Mouse (Mus musculus): ENCODE results near the gene Myadml2. TPM values are rescaled to one million over a fixed set of nuclear protein-coding genes. Genes with fewer than 3 reads are reported as not detected.

The Myadml2 gene
- total and polyA plus RNA-seq, 3 experiments = not detected

Other genes starting within 250 kb of the Myadml2 start
Only the 30 nearest of the 32 such genes appear.
- gene Pde6g, start 194.7 kb downstream of the Myadml2 start, total RNA-seq (2012; rRNA removed) = 0.35 and 0.46 TPM in 2 replicates
- gene Pde6g, start 194.7 kb downstream of the Myadml2 start, polyA plus RNA-seq (2012; ENCODE audit: insufficient read depth in 1 of 2, insufficient read length in 2 of 2, low read depth in 1 of 2, low replicate concordance in 2 of 2, missing spikeins in 1 of 2) = under 1 TPM in 1 of 2 experiments, not detected in 1; 0.84 TPM
- 15.9 and 17.6 TPM in 2 replicates for gene Oxld1, start 190.1 kb downstream of the Myadml2 start, total RNA-seq (2012; rRNA removed)
- gene Oxld1, start 190.1 kb downstream of the Myadml2 start, polyA plus RNA-seq (2012; ENCODE audit: insufficient read depth in 1 of 2, insufficient read length in 2 of 2, low read depth in 1 of 2, low replicate concordance in 2 of 2, missing spikeins in 1 of 2) = 10 to 100 TPM in 1 of 2 experiments, not detected in 1; 17.5 TPM
- gene Ccdc137, start 190.0 kb downstream of the Myadml2 start, total RNA-seq (2012; rRNA removed) = 66.1 and 104 TPM in 2 replicates
- 100 to 1,000 TPM in 1 of 2 experiments, not detected in 1; 116 TPM for gene Ccdc137, start 190.0 kb downstream of the Myadml2 start, polyA plus RNA-seq (2012; ENCODE audit: insufficient read depth in 1 of 2, insufficient read length in 2 of 2, low read depth in 1 of 2, low replicate concordance in 2 of 2, missing spikeins in 1 of 2)
- gene Arl16, start 180.6 kb downstream of the Myadml2 start, total RNA-seq (2012; rRNA removed) = 19.8 and 20.8 TPM in 2 replicates
- gene Arl16, start 180.6 kb downstream of the Myadml2 start, polyA plus RNA-seq (2012; ENCODE audit: insufficient read depth in 1 of 2, insufficient read length in 2 of 2, low read depth in 1 of 2, low replicate concordance in 2 of 2, missing spikeins in 1 of 2) = 10 to 100 TPM in 1 of 2 experiments, not detected in 1; 20.0 TPM
- gene Mrpl12, start 163.5 kb downstream of the Myadml2 start, total RNA-seq (2012; rRNA removed) = 401 and 457 TPM in 2 replicates
- gene Mrpl12, start 163.5 kb downstream of the Myadml2 start, polyA plus RNA-seq (2012; ENCODE audit: insufficient read depth in 1 of 2, insufficient read length in 2 of 2, low read depth in 1 of 2, low replicate concordance in 2 of 2, missing spikeins in 1 of 2) = 100 to 1,000 TPM; 374 to 461 TPM
- 40.4 and 52.0 TPM in 2 replicates for gene Slc25a10, start 156.3 kb downstream of the Myadml2 start, total RNA-seq (2012; rRNA removed)
- gene Slc25a10, start 156.3 kb downstream of the Myadml2 start, polyA plus RNA-seq (2012; ENCODE audit: insufficient read depth in 1 of 2, insufficient read length in 2 of 2, low read depth in 1 of 2, low replicate concordance in 2 of 2, missing spikeins in 1 of 2) = 10 to 100 TPM in 1 of 2 experiments, not detected in 1; 53.6 TPM
- gene Gcgr, start 117.5 kb downstream of the Myadml2 start, total RNA-seq (2012; rRNA removed) = not detected in 2 replicates
- gene Gcgr, start 117.5 kb downstream of the Myadml2 start, polyA plus RNA-seq (2012; ENCODE audit: insufficient read depth in 1 of 2, insufficient read length in 2 of 2, low read depth in 1 of 2, low replicate concordance in 2 of 2, missing spikeins in 1 of 2) = not detected
- gene Mcrip1, start 98.4 kb downstream of the Myadml2 start, total RNA-seq (2012; rRNA removed) = 27.2 and 36.6 TPM in 2 replicates
- gene Mcrip1, start 98.4 kb downstream of the Myadml2 start, polyA plus RNA-seq (2012; ENCODE audit: insufficient read depth in 1 of 2, insufficient read length in 2 of 2, low read depth in 1 of 2, low replicate concordance in 2 of 2, missing spikeins in 1 of 2) = 10 to 100 TPM in 1 of 2 experiments, not detected in 1; 83.5 TPM
- gene Ppp1r27, start 97.0 kb downstream of the Myadml2 start, total RNA-seq (2012; rRNA removed) = not detected in 2 replicates
- not detected for gene Ppp1r27, start 97.0 kb downstream of the Myadml2 start, polyA plus RNA-seq (2012; ENCODE audit: insufficient read depth in 1 of 2, insufficient read length in 2 of 2, low read depth in 1 of 2, low replicate concordance in 2 of 2, missing spikeins in 1 of 2)
- gene P4hb, start 74.9 kb downstream of the Myadml2 start, total RNA-seq (2012; rRNA removed) = 625 and 639 TPM in 2 replicates
- 1,000 to 10,000 TPM in 1 of 2 experiments, 100 to 1,000 TPM in 1; 563 to 1,152 TPM for gene P4hb, start 74.9 kb downstream of the Myadml2 start, polyA plus RNA-seq (2012; ENCODE audit: insufficient read depth in 1 of 2, insufficient read length in 2 of 2, low read depth in 1 of 2, low replicate concordance in 2 of 2, missing spikeins in 1 of 2)
- 364 and 367 TPM in 2 replicates for gene Arhgdia, start 66.5 kb downstream of the Myadml2 start, total RNA-seq (2012; rRNA removed)
- 100 to 1,000 TPM; 601 to 821 TPM for gene Arhgdia, start 66.5 kb downstream of the Myadml2 start, polyA plus RNA-seq (2012; ENCODE audit: insufficient read depth in 1 of 2, insufficient read length in 2 of 2, low read depth in 1 of 2, low replicate concordance in 2 of 2, missing spikeins in 1 of 2)
- 1,072 and 1,078 TPM in 2 replicates for gene Alyref, start 49.8 kb downstream of the Myadml2 start, total RNA-seq (2012; rRNA removed)
- 100 to 1,000 TPM in 1 of 2 experiments, not detected in 1; 600 TPM for gene Alyref, start 49.8 kb downstream of the Myadml2 start, polyA plus RNA-seq (2012; ENCODE audit: insufficient read depth in 1 of 2, insufficient read length in 2 of 2, low read depth in 1 of 2, low replicate concordance in 2 of 2, missing spikeins in 1 of 2)
- 97.3 and 130 TPM in 2 replicates for gene Anapc11, start 49.7 kb downstream of the Myadml2 start, total RNA-seq (2012; rRNA removed)
- gene Anapc11, start 49.7 kb downstream of the Myadml2 start, polyA plus RNA-seq (2012; ENCODE audit: insufficient read depth in 1 of 2, insufficient read length in 2 of 2, low read depth in 1 of 2, low replicate concordance in 2 of 2, missing spikeins in 1 of 2) = 100 to 1,000 TPM in 1 of 2 experiments, not detected in 1; 120 TPM
- gene Npb, start 39.7 kb downstream of the Myadml2 start, total RNA-seq (2012; rRNA removed) = 0.27 and 0.62 TPM in 2 replicates
- 1 to 10 TPM in 1 of 2 experiments, not detected in 1; 1.7 TPM for gene Npb, start 39.7 kb downstream of the Myadml2 start, polyA plus RNA-seq (2012; ENCODE audit: insufficient read depth in 1 of 2, insufficient read length in 2 of 2, low read depth in 1 of 2, low replicate concordance in 2 of 2, missing spikeins in 1 of 2)
- gene Pcyt2, start 30.2 kb downstream of the Myadml2 start, total RNA-seq (2012; rRNA removed) = 71.8 and 86.7 TPM in 2 replicates
- gene Pcyt2, start 30.2 kb downstream of the Myadml2 start, polyA plus RNA-seq (2012; ENCODE audit: insufficient read depth in 1 of 2, insufficient read length in 2 of 2, low read depth in 1 of 2, low replicate concordance in 2 of 2, missing spikeins in 1 of 2) = 10 to 100 TPM in 1 of 2 experiments, not detected in 1; 87.3 TPM
- gene Sirt7, start 22.9 kb downstream of the Myadml2 start, total RNA-seq (2012; rRNA removed) = 61.6 and 78.2 TPM in 2 replicates
- 10 to 100 TPM in 1 of 2 experiments, not detected in 1; 72.3 TPM for gene Sirt7, start 22.9 kb downstream of the Myadml2 start, polyA plus RNA-seq (2012; ENCODE audit: insufficient read depth in 1 of 2, insufficient read length in 2 of 2, low read depth in 1 of 2, low replicate concordance in 2 of 2, missing spikeins in 1 of 2)
- 26.5 and 29.7 TPM in 2 replicates for gene Mafg, start 14.6 kb downstream of the Myadml2 start, total RNA-seq (2012; rRNA removed)
- gene Mafg, start 14.6 kb downstream of the Myadml2 start, polyA plus RNA-seq (2012; ENCODE audit: insufficient read depth in 1 of 2, insufficient read length in 2 of 2, low read depth in 1 of 2, low replicate concordance in 2 of 2, missing spikeins in 1 of 2) = 100 to 1,000 TPM in 1 of 2 experiments, 10 to 100 TPM in 1; 54.0 to 113 TPM
- gene Pycr1, start 4.4 kb downstream of the Myadml2 start, total RNA-seq (2012; rRNA removed) = 2.6 and 7.1 TPM in 2 replicates
- gene Pycr1, start 4.4 kb downstream of the Myadml2 start, polyA plus RNA-seq (2012; ENCODE audit: insufficient read depth in 1 of 2, insufficient read length in 2 of 2, low read depth in 1 of 2, low replicate concordance in 2 of 2, missing spikeins in 1 of 2) = 10 to 100 TPM in 1 of 2 experiments, not detected in 1; 15.3 TPM
- gene Notum, start 13.0 kb upstream of the Myadml2 start, total RNA-seq (2012; rRNA removed) = not detected in 2 replicates
- not detected for gene Notum, start 13.0 kb upstream of the Myadml2 start, polyA plus RNA-seq (2012; ENCODE audit: insufficient read depth in 1 of 2, insufficient read length in 2 of 2, low read depth in 1 of 2, low replicate concordance in 2 of 2, missing spikeins in 1 of 2)
- gene Aspscr1, start 24.8 kb upstream of the Myadml2 start, total RNA-seq (2012; rRNA removed) = 31.9 and 36.2 TPM in 2 replicates
- 10 to 100 TPM in 1 of 2 experiments, not detected in 1; 72.5 TPM for gene Aspscr1, start 24.8 kb upstream of the Myadml2 start, polyA plus RNA-seq (2012; ENCODE audit: insufficient read depth in 1 of 2, insufficient read length in 2 of 2, low read depth in 1 of 2, low replicate concordance in 2 of 2, missing spikeins in 1 of 2)
- gene Cenpx, start 65.6 kb upstream of the Myadml2 start, total RNA-seq (2012; rRNA removed) = 140 and 141 TPM in 2 replicates
- gene Cenpx, start 65.6 kb upstream of the Myadml2 start, polyA plus RNA-seq (2012; ENCODE audit: insufficient read depth in 1 of 2, insufficient read length in 2 of 2, low read depth in 1 of 2, low replicate concordance in 2 of 2, missing spikeins in 1 of 2) = 100 to 1,000 TPM in 1 of 2 experiments, not detected in 1; 206 TPM
- 26.5 and 45.1 TPM in 2 replicates for gene Lrrc45, start 65.8 kb upstream of the Myadml2 start, total RNA-seq (2012; rRNA removed)
- gene Lrrc45, start 65.8 kb upstream of the Myadml2 start, polyA plus RNA-seq (2012; ENCODE audit: insufficient read depth in 1 of 2, insufficient read length in 2 of 2, low read depth in 1 of 2, low replicate concordance in 2 of 2, missing spikeins in 1 of 2) = 10 to 100 TPM in 1 of 2 experiments, not detected in 1; 31.0 TPM
- 7.8 and 12.0 TPM in 2 replicates for gene Rac3, start 73.3 kb upstream of the Myadml2 start, total RNA-seq (2012; rRNA removed)
- gene Rac3, start 73.3 kb upstream of the Myadml2 start, polyA plus RNA-seq (2012; ENCODE audit: insufficient read depth in 1 of 2, insufficient read length in 2 of 2, low read depth in 1 of 2, low replicate concordance in 2 of 2, missing spikeins in 1 of 2) = 10 to 100 TPM in 1 of 2 experiments, not detected in 1; 13.1 TPM
- gene Dcxr, start 79.1 kb upstream of the Myadml2 start, total RNA-seq (2012; rRNA removed) = 12.0 and 14.1 TPM in 2 replicates
- gene Dcxr, start 79.1 kb upstream of the Myadml2 start, polyA plus RNA-seq (2012; ENCODE audit: insufficient read depth in 1 of 2, insufficient read length in 2 of 2, low read depth in 1 of 2, low replicate concordance in 2 of 2, missing spikeins in 1 of 2) = 10 to 100 TPM in 1 of 2 experiments, not detected in 1; 12.2 TPM
- gene Cbr2, start 84.0 kb upstream of the Myadml2 start, total RNA-seq (2012; rRNA removed) = not detected in 2 replicates
- not detected for gene Cbr2, start 84.0 kb upstream of the Myadml2 start, polyA plus RNA-seq (2012; ENCODE audit: insufficient read depth in 1 of 2, insufficient read length in 2 of 2, low read depth in 1 of 2, low replicate concordance in 2 of 2, missing spikeins in 1 of 2)
- gene Hmga1b, start 114.6 kb upstream of the Myadml2 start, total RNA-seq (2012; rRNA removed) = 190 and 206 TPM in 2 replicates
- 100 to 1,000 TPM in 1 of 2 experiments, not detected in 1; 633 TPM for gene Hmga1b, start 114.6 kb upstream of the Myadml2 start, polyA plus RNA-seq (2012; ENCODE audit: insufficient read depth in 1 of 2, insufficient read length in 2 of 2, low read depth in 1 of 2, low replicate concordance in 2 of 2, missing spikeins in 1 of 2)
- gene Rfng, start 136.0 kb upstream of the Myadml2 start, total RNA-seq (2012; rRNA removed) = 10.9 and 12.7 TPM in 2 replicates
- 10 to 100 TPM in 1 of 2 experiments, not detected in 1; 40.7 TPM for gene Rfng, start 136.0 kb upstream of the Myadml2 start, polyA plus RNA-seq (2012; ENCODE audit: insufficient read depth in 1 of 2, insufficient read length in 2 of 2, low read depth in 1 of 2, low replicate concordance in 2 of 2, missing spikeins in 1 of 2)
- 206 and 266 TPM in 2 replicates for gene Gps1, start 136.1 kb upstream of the Myadml2 start, total RNA-seq (2012; rRNA removed)
- 100 to 1,000 TPM; 173 to 219 TPM for gene Gps1, start 136.1 kb upstream of the Myadml2 start, polyA plus RNA-seq (2012; ENCODE audit: insufficient read depth in 1 of 2, insufficient read length in 2 of 2, low read depth in 1 of 2, low replicate concordance in 2 of 2, missing spikeins in 1 of 2)
- 190 and 203 TPM in 2 replicates for gene Dus1l, start 148.2 kb upstream of the Myadml2 start, total RNA-seq (2012; rRNA removed)
- gene Dus1l, start 148.2 kb upstream of the Myadml2 start, polyA plus RNA-seq (2012; ENCODE audit: insufficient read depth in 1 of 2, insufficient read length in 2 of 2, low read depth in 1 of 2, low replicate concordance in 2 of 2, missing spikeins in 1 of 2) = 100 to 1,000 TPM in 1 of 2 experiments, not detected in 1; 171 TPM
- 317 and 342 TPM in 2 replicates for gene Fasn, start 176.4 kb upstream of the Myadml2 start, total RNA-seq (2012; rRNA removed)
- 100 to 1,000 TPM; 256 to 313 TPM for gene Fasn, start 176.4 kb upstream of the Myadml2 start, polyA plus RNA-seq (2012; ENCODE audit: insufficient read depth in 1 of 2, insufficient read length in 2 of 2, low read depth in 1 of 2, low replicate concordance in 2 of 2, missing spikeins in 1 of 2)

All from MEL (cell line).